Comparison of ENCODE assay signal across 8 mouse cellular contexts in genomic region chr16:44725286-44726223, GRCm38 (mm10). TPM values are rescaled to one million over a fixed set of nuclear protein-coding genes. Genes with fewer than 3 reads are reported as not detected.
DNase-seq lines count a peak whose midpoint lies in the region; ATAC-seq and TF ChIP-seq lines count a peak whose summit lies in the region.

No protein-coding gene starts in this region.

- peaks cover 38% of the 10 kb centered on the region for H3K36me3 ChIP-seq in C2C12 (ENCODE audit: control insufficient read depth, insufficient read depth)
- H3K36me3 ChIP-seq in embryonic facial prominence, embryonic 14.5 days (ENCODE audit: control insufficient read depth, insufficient read depth, low read length), result peaks cover 32% of the 10 kb centered on the region
- peaks cover 31% of the 10 kb centered on the region for H3K36me3 ChIP-seq in limb, embryonic 12.5 days
- peaks cover 12% of the 10 kb centered on the region for H3K36me3 ChIP-seq in midbrain, embryonic 13.5 days

- ATAC-seq in embryonic facial prominence, embryonic 14.5 days (ENCODE audit: low read depth), result no peak
- ATAC-seq in limb, embryonic 12.5 days (ENCODE audit: insufficient number of reproducible peaks, insufficient read depth, low FRiP score, low TSS enrichment, low read depth), result no peak
- ATAC-seq in midbrain, embryonic 13.5 days, result no peak

- no peaks in the 10 kb centered on the region for H3K9me3 ChIP-seq in embryonic facial prominence, embryonic 14.5 days (ENCODE audit: control insufficient read depth, low read length)
- H3K9me3 ChIP-seq in limb, embryonic 12.5 days, result no peaks in the 10 kb centered on the region
- H3K9me3 ChIP-seq in midbrain, embryonic 13.5 days, result no peaks in the 10 kb centered on the region

- H3K9ac ChIP-seq in embryonic facial prominence, embryonic 14.5 days (ENCODE audit: low read depth, low read length), result peak overlapping the region; percentile 93
- peak overlapping the region; percentile 87; the same call in 1 of the 2 replicates for H3K9ac ChIP-seq in limb, embryonic 12.5 days (replicated peaks)
- peak overlapping the region; percentile 83 for H3K9ac ChIP-seq in midbrain, embryonic 13.5 days (replicated peaks)

- peaks cover 54% of the 10 kb centered on the region for H3K79me3 ChIP-seq in C2C12 (ENCODE audit: low read depth)

- peak overlapping the region; percentile 92 for H3K27ac ChIP-seq in embryonic facial prominence, embryonic 14.5 days (replicated peaks; ENCODE audit: low read depth, low read length)
- no peak overlapping the region for H3K27ac ChIP-seq in limb, embryonic 12.5 days
- peak overlapping the region; percentile 35; the same call in 1 of the 2 replicates for H3K27ac ChIP-seq in midbrain, embryonic 13.5 days

- H3K4me3 ChIP-seq in C2C12 (ENCODE audit: insufficient read depth, poor library complexity, severe bottlenecking), result peak overlapping the region; percentile 65
- peak overlapping the region; percentile 84 for H3K4me3 ChIP-seq in embryonic facial prominence, embryonic 14.5 days (ENCODE audit: low read depth, low read length)
- H3K4me3 ChIP-seq in limb, embryonic 12.5 days (replicated peaks), result peak overlapping the region; percentile 83
- H3K4me3 ChIP-seq in midbrain, embryonic 13.5 days (replicated peaks), result peak overlapping the region; percentile 80

- peak; percentile 73 to 82 for DNase-seq in adrenal gland, postnatal 36 days
- DNase-seq in embryonic facial prominence, embryonic 14.5 days (ENCODE audit: low spot score), result peak; percentile 84
- peak; percentile 76 to 86 for DNase-seq in heart, adult 9 months (ENCODE audit: low spot score in 2 of 2)
- DNase-seq in kidney, adult 8-10 months, result peak; percentile 83 to 84
- peak; percentile 14 to 51 for DNase-seq in spleen, postnatal 14 days (ENCODE audit: low spot score in 2 of 2)

- peak overlapping the region; percentile 21 for H3ac ChIP-seq in C2C12 (ENCODE audit: control insufficient read depth, insufficient read length, low read depth)

- no peaks in the 10 kb centered on the region for H3K27me3 ChIP-seq in C2C12 (ENCODE audit: control insufficient read depth, insufficient read depth, insufficient read length)
- no peaks in the 10 kb centered on the region for H3K27me3 ChIP-seq in embryonic facial prominence, embryonic 14.5 days (replicated peaks; ENCODE audit: control insufficient read depth, insufficient read depth, low read length)
- H3K27me3 ChIP-seq in limb, embryonic 12.5 days, result no peaks in the 10 kb centered on the region
- no peaks in the 10 kb centered on the region for H3K27me3 ChIP-seq in midbrain, embryonic 13.5 days

- H3K79me2 ChIP-seq in C2C12 (ENCODE audit: control insufficient read depth, insufficient read depth), result peaks cover 67% of the 10 kb centered on the region

- 39% methylated on average over 14 of the region's 14 CpGs for WGBS in embryonic facial prominence, embryonic 14.5 days
- WGBS in limb, embryonic 12.5 days, result 48% methylated on average over 14 of the region's 14 CpGs
- 50% methylated on average over 14 of the region's 14 CpGs for WGBS in midbrain, embryonic 13.5 days

- H3K4me1 ChIP-seq in embryonic facial prominence, embryonic 14.5 days (ENCODE audit: control insufficient read depth, insufficient read depth, low read length), result peaks cover 15% of the 10 kb centered on the region; the same call in 1 of the 2 replicates
- peaks cover 15% of the 10 kb centered on the region for H3K4me1 ChIP-seq in limb, embryonic 12.5 days (replicated peaks)
- peaks cover 22% of the 10 kb centered on the region for H3K4me1 ChIP-seq in midbrain, embryonic 13.5 days (replicated peaks)

- H3K4me2 ChIP-seq in embryonic facial prominence, embryonic 14.5 days (ENCODE audit: low read depth, low read length), result peak overlapping the region; percentile 67
- H3K4me2 ChIP-seq in limb, embryonic 12.5 days, result peak overlapping the region; percentile 68
- peak overlapping the region; percentile 69 for H3K4me2 ChIP-seq in midbrain, embryonic 13.5 days (replicated peaks)

- no peak for TF ChIP-seq CTCF in C2C12 (IDR thresholded peaks at IDR 0.05; ENCODE audit: control insufficient read depth, insufficient read depth, insufficient read length)

TF ChIP-seq in C2C12, 6 proteins besides CTCF, POLR2A, EP300 and RAD21:
- TF ChIP-seq FOSL1 (IDR thresholded peaks at IDR 0.05; ENCODE audit: insufficient read depth, low read length, poor library complexity, severe bottlenecking) (no peak), MAX (IDR thresholded peaks at IDR 0.05) (no peak), CEBPB (IDR thresholded peaks at IDR 0.05; ENCODE audit: low read depth) (peak; percentile 45), MYOD1 (IDR thresholded peaks at IDR 0.05; ENCODE audit: control insufficient read depth, insufficient read length, low read depth) (no peak), MYOG (IDR thresholded peaks at IDR 0.05; ENCODE audit: control insufficient read depth, extremely low read depth, insufficient read length) (no peak)

RNA-seq across cellular contexts. Expression of gene Nepro, which starts 1.5 kb away (rescaled TPM):
- 11.0 TPM for polyA plus RNA-seq in C2C12 (2012; fragmentation: generic; extraction: Trizol)
- 10 to 100 TPM; 11.0 to 12.6 TPM for total RNA-seq in adrenal gland, postnatal 36 days (2021)
- polyA plus RNA-seq in embryonic facial prominence, embryonic 14.5 days (2014; fragmentation: Nextera tagmentation; extraction: Ambion mirVana), result 7.9 and 8.8 TPM in 2 replicates
- 11.7 and 12.8 TPM in 2 replicates for polyA plus RNA-seq in limb, embryonic 12.5 days (2016; fragmentation: Nextera tagmentation; extraction: Ambion mirVana)
- polyA plus RNA-seq in midbrain, embryonic 13.5 days (2015; fragmentation: Nextera tagmentation; extraction: Ambion mirVana), result 5.6 and 6.0 TPM in 2 replicates

RNA-seq across cellular contexts. Expression of gene Gtpbp8, which starts 20.6 kb away (rescaled TPM):
- polyA plus RNA-seq in C2C12 (2012; fragmentation: generic; extraction: Trizol), result 6.8 TPM
- 10 to 100 TPM; 18.2 to 19.1 TPM for total RNA-seq in adrenal gland, postnatal 36 days (2021)
- 27.8 and 30.3 TPM in 2 replicates for polyA plus RNA-seq in embryonic facial prominence, embryonic 14.5 days (2014; fragmentation: Nextera tagmentation; extraction: Ambion mirVana)
- 29.0 and 30.2 TPM in 2 replicates for polyA plus RNA-seq in limb, embryonic 12.5 days (2016; fragmentation: Nextera tagmentation; extraction: Ambion mirVana)
- 38.7 and 45.2 TPM in 2 replicates for polyA plus RNA-seq in midbrain, embryonic 13.5 days (2015; fragmentation: Nextera tagmentation; extraction: Ambion mirVana)

RNA-seq across cellular contexts. Expression of gene Cd200r1, which starts 40.0 kb away (rescaled TPM):
- polyA plus RNA-seq in C2C12 (2012; fragmentation: generic; extraction: Trizol), result not detected
- total RNA-seq in adrenal gland, postnatal 36 days (2021), result under 1 TPM; 0.36 to 0.50 TPM
- 1.5 and 2.1 TPM in 2 replicates for polyA plus RNA-seq in embryonic facial prominence, embryonic 14.5 days (2014; fragmentation: Nextera tagmentation; extraction: Ambion mirVana)
- polyA plus RNA-seq in limb, embryonic 12.5 days (2016; fragmentation: Nextera tagmentation; extraction: Ambion mirVana), result 0.22 and 0.43 TPM in 2 replicates
- polyA plus RNA-seq in midbrain, embryonic 13.5 days (2015; fragmentation: Nextera tagmentation; extraction: Ambion mirVana), result 0.55 and 0.96 TPM in 2 replicates

Comparison
In these comparisons a context has a peak if more than half of its experiments do, and no peak if none do; other contexts are left out.
1. DNase-seq: peak in every context shown above with its lines; median percentile 84 in embryonic facial prominence, embryonic 14.5 days; 84 in kidney, adult 8-10 months; 81 in heart, adult 9 months; 78 in adrenal gland, postnatal 36 days; 32 in spleen, postnatal 14 days.